Mouse (Mus musculus): ENCODE results near the gene Tmem242. TPM values are rescaled to one million over a fixed set of nuclear protein-coding genes. Genes with fewer than 3 reads are reported as not detected.
"Not testable (repeated sequence)": the region's sequence is repeated elsewhere in the genome, so short reads cannot be mapped to it uniquely, and the experiment has no call there.

The Tmem242 gene
- polyA plus RNA-seq, 2 experiments = 34.2 to 122 TPM

GRCm38 (mm10) chr17:5443260-5443659 is 3.2 kb upstream of the Tmem242 start:
- Histone ChIP-seq H3K4me1 (ENCODE audit: control insufficient read depth, insufficient read depth, low read length) (peaks cover 4% of the 10 kb centered on the region), H3K27ac (replicated peaks; ENCODE audit: low read depth, low read length) (no peak overlapping the region), H3K9ac (ENCODE audit: low read depth, low read length, severe bottlenecking) (no peak overlapping the region), H3K36me3 (ENCODE audit: control insufficient read depth, insufficient read depth, low read length) (0 out of 2 replicates have a peak, but pooled peaks cover under 1% of the 10 kb centered on the region), H3K4me2 (replicated peaks; ENCODE audit: low read depth, low read length, severe bottlenecking) (no peak overlapping the region), H3K27me3 (ENCODE audit: control insufficient read depth, insufficient read depth, low read length) (no peaks in the 10 kb centered on the region), H3K9me3 (ENCODE audit: control insufficient read depth, low read length) (no peaks in the 10 kb centered on the region), H3K4me3 (replicated peaks; ENCODE audit: low read length) (no peak overlapping the region)
- no peak for TF ChIP-seq POLR2A (IDR thresholded peaks at IDR 0.05; ENCODE audit: borderline replicate concordance, extremely low read depth, insufficient read depth, insufficient read length)
- ATAC-seq (ENCODE audit: low FRiP score, low read depth) (no peak), DNase-seq (ENCODE audit: low spot score) (peak; percentile 6)
- WGBS = 47% methylated on average over 3 of the region's 3 CpGs

- H3K9ac ChIP-seq (ENCODE audit: low read depth, low read length, severe bottlenecking); H3K36me3 ChIP-seq (ENCODE audit: control insufficient read depth, insufficient read depth, low read length); H3K27me3 ChIP-seq (ENCODE audit: control insufficient read depth, insufficient read depth, low read length); H3K4me3 ChIP-seq (replicated peaks; ENCODE audit: low read length); H3K27ac ChIP-seq (replicated peaks; ENCODE audit: low read depth, low read length); DNase-seq (ENCODE audit: low spot score); H3K9me3 ChIP-seq (ENCODE audit: control insufficient read depth, low read length); H3K4me2 ChIP-seq (replicated peaks; ENCODE audit: low read depth, low read length, severe bottlenecking); H3K4me1 ChIP-seq (ENCODE audit: control insufficient read depth, insufficient read depth, low read length); ATAC-seq (ENCODE audit: low FRiP score, low read depth): not testable (repeated sequence)
- 76% methylated on average over 5 of the region's 5 CpGs for WGBS
These were observed 2.3 kb upstream of the Tmem242 start for GRCm38 (mm10) chr17:5442403-5442802.

- Histone ChIP-seq H3K9ac (ENCODE audit: low read depth, low read length, severe bottlenecking) (peak overlapping the region; percentile 77), H3K27me3 (ENCODE audit: control insufficient read depth, insufficient read depth, low read length) (no peaks in the 10 kb centered on the region), H3K27ac (replicated peaks; ENCODE audit: low read depth, low read length) (0 out of 2 replicates have a peak overlapping the region, but pooled peaks have one; percentile 28), H3K36me3 (ENCODE audit: control insufficient read depth, insufficient read depth, low read length) (peaks cover 10% of the 10 kb centered on the region), H3K4me2 (replicated peaks; ENCODE audit: low read depth, low read length, severe bottlenecking) (peak overlapping the region; percentile 75), H3K4me1 (ENCODE audit: control insufficient read depth, insufficient read depth, low read length) (peaks cover 4% of the 10 kb centered on the region), H3K4me3 (replicated peaks; ENCODE audit: low read length) (peak overlapping the region; percentile 70), H3K9me3 (ENCODE audit: control insufficient read depth, low read length) (no peaks in the 10 kb centered on the region)
- no peak for ATAC-seq (ENCODE audit: low FRiP score, low read depth)
- no peak for TF ChIP-seq POLR2A (IDR thresholded peaks at IDR 0.05; ENCODE audit: borderline replicate concordance, extremely low read depth, insufficient read depth, insufficient read length)
- 0% methylated on average over 8 of the region's 8 CpGs for WGBS
- no peak for DNase-seq (ENCODE audit: low spot score)
These were observed 264 bp downstream of the Tmem242 start for GRCm38 (mm10) chr17:5439831-5440158.

GRCm38 (mm10) chr17:5429772-5430133 is 10.3 kb downstream of the Tmem242 start:
- Histone ChIP-seq H3K36me3 (ENCODE audit: control insufficient read depth, insufficient read depth, low read length) (peaks cover 31% of the 10 kb centered on the region), H3K4me2 (replicated peaks; ENCODE audit: low read depth, low read length, severe bottlenecking) (no peak overlapping the region), H3K4me1 (ENCODE audit: control insufficient read depth, insufficient read depth, low read length) (no peaks in the 10 kb centered on the region), H3K9ac (ENCODE audit: low read depth, low read length, severe bottlenecking) (no peak overlapping the region), H3K27ac (replicated peaks; ENCODE audit: low read depth, low read length) (no peak overlapping the region; the same call in 1 of the 2 replicates), H3K4me3 (replicated peaks; ENCODE audit: low read length) (no peak overlapping the region), H3K9me3 (ENCODE audit: control insufficient read depth, low read length) (no peaks in the 10 kb centered on the region), H3K27me3 (ENCODE audit: control insufficient read depth, insufficient read depth, low read length) (no peaks in the 10 kb centered on the region)
- ATAC-seq (ENCODE audit: low FRiP score, low read depth) (peak; percentile 31; the same call in 1 of the 2 replicates), DNase-seq (ENCODE audit: low spot score) (no peak)
- TF ChIP-seq POLR2A (IDR thresholded peaks at IDR 0.05; ENCODE audit: borderline replicate concordance, extremely low read depth, insufficient read depth, insufficient read length) = no peak
- 78% methylated on average over 9 of the region's 9 CpGs for WGBS

GRCm38 (mm10) chr17:5429090-5429771 is 10.8 kb downstream of the Tmem242 start:
- WGBS = 61% methylated on average over 10 of the region's 10 CpGs
- H3K4me2 ChIP-seq (replicated peaks; ENCODE audit: low read depth, low read length, severe bottlenecking) = no peak overlapping the region
- ATAC-seq (ENCODE audit: low FRiP score, low read depth) (peak; percentile 69), DNase-seq (ENCODE audit: low spot score) (peak; percentile 95)
- H3K36me3 ChIP-seq (ENCODE audit: control insufficient read depth, insufficient read depth, low read length) = peaks cover 32% of the 10 kb centered on the region
- H3K27ac ChIP-seq (replicated peaks; ENCODE audit: low read depth, low read length) = no peak overlapping the region; the same call in 1 of the 2 replicates
- H3K27me3 ChIP-seq (ENCODE audit: control insufficient read depth, insufficient read depth, low read length) = no peaks in the 10 kb centered on the region
- no peak overlapping the region for H3K9ac ChIP-seq (ENCODE audit: low read depth, low read length, severe bottlenecking)
- no peak for TF ChIP-seq POLR2A (IDR thresholded peaks at IDR 0.05; ENCODE audit: borderline replicate concordance, extremely low read depth, insufficient read depth, insufficient read length)
- no peak overlapping the region for H3K4me3 ChIP-seq (replicated peaks; ENCODE audit: low read length)
- no peaks in the 10 kb centered on the region for H3K4me1 ChIP-seq (ENCODE audit: control insufficient read depth, insufficient read depth, low read length)
- no peaks in the 10 kb centered on the region for H3K9me3 ChIP-seq (ENCODE audit: control insufficient read depth, low read length)

All from limb, embryonic 14.5 days (tissue).